Mouse (Mus musculus): ENCODE measurements around the gene Wdr83os. TPM values are rescaled to one million over a fixed set of nuclear protein-coding genes. Genes with fewer than 3 reads are reported as not detected.

Wdr83os gene
- polyA plus RNA-seq, 1 experiment from 2014 or later, result 136 TPM

- no peak overlapping the region for H3K4me2 ChIP-seq (ENCODE audit: low read length)
- H3K36me3 ChIP-seq (ENCODE audit: control insufficient read depth, insufficient read depth, low read length), result peaks cover 22% of the 10 kb centered on the region
- no peak overlapping the region for H3K4me3 ChIP-seq (ENCODE audit: control insufficient read depth in 1 of 2, insufficient read depth in 1 of 2, low read depth in 1 of 2, low read length in 2 of 2)
- no peaks in the 10 kb centered on the region for H3K9me3 ChIP-seq (ENCODE audit: control insufficient read depth, low read length)
- H3K27me3 ChIP-seq (ENCODE audit: control insufficient read depth, insufficient read depth, low read length), result no peaks in the 10 kb centered on the region
- H3K9ac ChIP-seq (ENCODE audit: low read length), result no peak overlapping the region
- H3K4me1 ChIP-seq (ENCODE audit: control insufficient read depth in 2 of 2, insufficient read depth in 2 of 2, low read length in 2 of 2), result peaks cover 3 to 7% of the 10 kb centered on the region in 2 experiments; a peak in 3 of 4 replicates
- H3K27ac ChIP-seq (replicated peaks in 1 of 2; ENCODE audit: control insufficient read depth in 1 of 2, insufficient read depth in 1 of 2, low read depth in 2 of 2, low read length in 2 of 2), result no peak overlapping the region
- 35% methylated on average over 2 of the region's 2 CpGs for WGBS
- ATAC-seq (ENCODE audit: insufficient number of reproducible peaks, insufficient read depth, low FRiP score, low read depth), result no peak
Measured at GRCm38 (mm10) chr8:85065213-85065612, 15.3 kb upstream of the Wdr83os start.

DNA sequence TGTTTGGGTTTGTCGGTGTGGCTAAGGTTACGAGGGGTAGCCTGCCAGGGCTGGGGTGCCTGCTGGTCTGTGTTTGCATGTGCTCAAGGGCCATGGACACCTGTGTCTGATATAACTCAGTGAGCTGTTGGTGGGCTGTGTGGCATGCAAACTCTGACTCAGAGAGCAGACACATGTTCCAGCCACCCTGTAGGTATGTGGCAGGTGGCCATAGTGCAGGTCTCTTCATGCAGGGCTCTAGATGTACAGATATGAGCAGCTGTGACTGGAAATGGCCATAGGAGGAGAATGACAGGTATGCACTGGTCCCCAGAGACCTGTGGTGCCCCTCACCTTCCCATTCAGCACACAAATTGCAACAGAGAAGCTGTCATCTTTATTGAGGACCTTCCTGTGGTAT is 13.4 kb upstream of the Wdr83os start:
- WGBS, result 94% methylated on average over 2 of the region's 2 CpGs
- no peak overlapping the region for H3K4me3 ChIP-seq (ENCODE audit: control insufficient read depth in 1 of 2, insufficient read depth in 1 of 2, low read depth in 1 of 2, low read length in 2 of 2)
- no peak overlapping the region for H3K9ac ChIP-seq (ENCODE audit: low read length)
- ATAC-seq (ENCODE audit: insufficient number of reproducible peaks, insufficient read depth, low FRiP score, low read depth), result no peak
- H3K4me2 ChIP-seq (ENCODE audit: low read length), result no peak overlapping the region
- H3K4me1 ChIP-seq (ENCODE audit: control insufficient read depth in 2 of 2, insufficient read depth in 2 of 2, low read length in 2 of 2), result peaks cover under 1 to 2% of the 10 kb centered on the region in 2 experiments; a peak in 3 of 4 replicates
- no peaks in the 10 kb centered on the region for H3K27me3 ChIP-seq (ENCODE audit: control insufficient read depth, insufficient read depth, low read length)
- H3K36me3 ChIP-seq (ENCODE audit: control insufficient read depth, insufficient read depth, low read length), result peaks cover 21% of the 10 kb centered on the region
- no peaks in the 10 kb centered on the region for H3K9me3 ChIP-seq (ENCODE audit: control insufficient read depth, low read length)
- H3K27ac ChIP-seq (replicated peaks in 1 of 2; ENCODE audit: control insufficient read depth in 1 of 2, insufficient read depth in 1 of 2, low read depth in 2 of 2, low read length in 2 of 2), result no peak overlapping the region

DNA sequence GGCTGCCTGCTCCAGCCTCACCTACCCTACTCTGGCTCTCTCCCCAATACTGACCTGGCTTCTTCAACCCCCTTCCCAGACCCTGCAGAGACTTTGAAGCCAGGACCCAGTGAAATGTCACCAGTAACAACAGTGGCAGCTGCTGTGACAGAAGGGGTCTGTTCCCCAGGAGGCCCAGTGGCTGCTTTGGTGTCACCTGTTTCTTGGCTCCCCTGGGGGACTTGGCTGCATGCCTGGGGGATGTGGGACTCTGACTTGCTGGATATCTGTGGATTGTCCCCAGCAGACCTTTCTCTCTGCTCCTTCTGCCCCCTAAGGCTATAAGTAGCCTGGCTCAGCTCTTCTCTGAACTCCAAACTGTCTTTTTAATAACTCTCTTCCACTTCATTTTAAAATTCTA is 12.6 kb upstream of the Wdr83os start, which contains the start of gene Gm5741:
Gene Gm5741, minus strand, starts transcription at position 1 of the 400 bp plus-strand sequence.
- peaks cover 16% of the 10 kb centered on the region for H3K36me3 ChIP-seq (ENCODE audit: control insufficient read depth, insufficient read depth, low read length)
- no peak within 1 kb of the TSS for H3K9ac ChIP-seq (ENCODE audit: low read length)
- H3K27me3 ChIP-seq (ENCODE audit: control insufficient read depth, insufficient read depth, low read length), result no peaks in the 10 kb centered on the region
- H3K27ac ChIP-seq (replicated peaks in 1 of 2; ENCODE audit: control insufficient read depth in 1 of 2, insufficient read depth in 1 of 2, low read depth in 2 of 2, low read length in 2 of 2), result no peak within 1 kb of the TSS
- ATAC-seq (ENCODE audit: insufficient number of reproducible peaks, insufficient read depth, low FRiP score, low read depth), result no peak
- H3K4me1 ChIP-seq (ENCODE audit: control insufficient read depth in 2 of 2, insufficient read depth in 2 of 2, low read length in 2 of 2), result peaks cover 5 to 8% of the 10 kb centered on the region in 2 experiments
- H3K4me2 ChIP-seq (ENCODE audit: low read length), result no peak within 1 kb of the TSS
- no peak within 1 kb of the TSS for H3K4me3 ChIP-seq (ENCODE audit: control insufficient read depth in 1 of 2, insufficient read depth in 1 of 2, low read depth in 1 of 2, low read length in 2 of 2)
- no peaks in the 10 kb centered on the region for H3K9me3 ChIP-seq (ENCODE audit: control insufficient read depth, low read length)

- H3K36me3 ChIP-seq (ENCODE audit: control insufficient read depth, insufficient read depth, low read length), result peaks cover 39% of the 10 kb centered on the region
- 84% methylated on average over 5 of the region's 5 CpGs for WGBS
- H3K27me3 ChIP-seq (ENCODE audit: control insufficient read depth, insufficient read depth, low read length), result no peaks in the 10 kb centered on the region
- peak overlapping the region in 1 of 2 experiments; percentile 95; a peak in 3 of 4 replicates for H3K4me3 ChIP-seq (ENCODE audit: control insufficient read depth in 1 of 2, insufficient read depth in 1 of 2, low read depth in 1 of 2, low read length in 2 of 2)
- H3K9ac ChIP-seq (ENCODE audit: low read length), result 0 out of 2 replicates have a peak overlapping the region, but pooled peaks have one; percentile 92
- H3K4me1 ChIP-seq (ENCODE audit: control insufficient read depth in 2 of 2, insufficient read depth in 2 of 2, low read length in 2 of 2), result peaks cover 5 to 8% of the 10 kb centered on the region in 2 experiments
- no peak for ATAC-seq (ENCODE audit: insufficient number of reproducible peaks, insufficient read depth, low FRiP score, low read depth)
- peak overlapping the region; percentile 25 to 90; a peak in 3 of 4 replicates for H3K27ac ChIP-seq (replicated peaks in 1 of 2; ENCODE audit: control insufficient read depth in 1 of 2, insufficient read depth in 1 of 2, low read depth in 2 of 2, low read length in 2 of 2)
- no peaks in the 10 kb centered on the region for H3K9me3 ChIP-seq (ENCODE audit: control insufficient read depth, low read length)
- peak overlapping the region; percentile 86 for H3K4me2 ChIP-seq (ENCODE audit: low read length)
Measured at GRCm38 (mm10) chr8:85071041-85071440, 9.5 kb upstream of the Wdr83os start.

- Histone ChIP-seq H3K9ac (ENCODE audit: low read length) (peak within 1 kb of the TSS; percentile 92), H3K27me3 (ENCODE audit: control insufficient read depth, insufficient read depth, low read length) (no peaks in the 10 kb centered on the region), H3K4me1 (ENCODE audit: control insufficient read depth in 2 of 2, insufficient read depth in 2 of 2, low read length in 2 of 2) (peaks cover 5 to 8% of the 10 kb centered on the region in 2 experiments), H3K9me3 (ENCODE audit: control insufficient read depth, low read length) (no peaks in the 10 kb centered on the region), H3K4me2 (ENCODE audit: low read length) (peak within 1 kb of the TSS; percentile 86), H3K4me3 (ENCODE audit: control insufficient read depth in 1 of 2, insufficient read depth in 1 of 2, low read depth in 1 of 2, low read length in 2 of 2) (peak within 1 kb of the TSS; percentile 95), H3K36me3 (ENCODE audit: control insufficient read depth, insufficient read depth, low read length) (peaks cover 39% of the 10 kb centered on the region), H3K27ac (replicated peaks in 1 of 2; ENCODE audit: control insufficient read depth in 1 of 2, insufficient read depth in 1 of 2, low read depth in 2 of 2, low read length in 2 of 2) (peak within 1 kb of the TSS; percentile 90 to 93)
- WGBS, result under 1% methylated on average over 65 of the region's 68 CpGs
- ATAC-seq (ENCODE audit: insufficient number of reproducible peaks, insufficient read depth, low FRiP score, low read depth), result peak; percentile 82
Measured at GRCm38 (mm10) chr8:85071514-85072281, 8.8 kb upstream of the Wdr83os start, which contains the start of gene Dhps. Dhps (plus strand) TSS chr8:85071757.

- ATAC-seq (ENCODE audit: insufficient number of reproducible peaks, insufficient read depth, low FRiP score, low read depth), result no peak
- 31% methylated on average over 9 of the region's 9 CpGs for WGBS
- peak overlapping the region; percentile 95 for H3K4me3 ChIP-seq (ENCODE audit: control insufficient read depth in 1 of 2, insufficient read depth in 1 of 2, low read depth in 1 of 2, low read length in 2 of 2)
- H3K4me1 ChIP-seq (ENCODE audit: control insufficient read depth in 2 of 2, insufficient read depth in 2 of 2, low read length in 2 of 2), result peaks cover 5 to 8% of the 10 kb centered on the region in 2 experiments
- no peaks in the 10 kb centered on the region for H3K9me3 ChIP-seq (ENCODE audit: control insufficient read depth, low read length)
- H3K4me2 ChIP-seq (ENCODE audit: low read length), result peak overlapping the region; percentile 86
- peak overlapping the region; percentile 92 for H3K9ac ChIP-seq (ENCODE audit: low read length)
- H3K36me3 ChIP-seq (ENCODE audit: control insufficient read depth, insufficient read depth, low read length), result peaks cover 39% of the 10 kb centered on the region
- H3K27me3 ChIP-seq (ENCODE audit: control insufficient read depth, insufficient read depth, low read length), result no peaks in the 10 kb centered on the region
- peak overlapping the region; percentile 36 to 90; a peak in 3 of 4 replicates for H3K27ac ChIP-seq (replicated peaks in 1 of 2; ENCODE audit: control insufficient read depth in 1 of 2, insufficient read depth in 1 of 2, low read depth in 2 of 2, low read length in 2 of 2)
Measured at GRCm38 (mm10) chr8:85072364-85072929, 8.1 kb upstream of the Wdr83os start.

DNA sequence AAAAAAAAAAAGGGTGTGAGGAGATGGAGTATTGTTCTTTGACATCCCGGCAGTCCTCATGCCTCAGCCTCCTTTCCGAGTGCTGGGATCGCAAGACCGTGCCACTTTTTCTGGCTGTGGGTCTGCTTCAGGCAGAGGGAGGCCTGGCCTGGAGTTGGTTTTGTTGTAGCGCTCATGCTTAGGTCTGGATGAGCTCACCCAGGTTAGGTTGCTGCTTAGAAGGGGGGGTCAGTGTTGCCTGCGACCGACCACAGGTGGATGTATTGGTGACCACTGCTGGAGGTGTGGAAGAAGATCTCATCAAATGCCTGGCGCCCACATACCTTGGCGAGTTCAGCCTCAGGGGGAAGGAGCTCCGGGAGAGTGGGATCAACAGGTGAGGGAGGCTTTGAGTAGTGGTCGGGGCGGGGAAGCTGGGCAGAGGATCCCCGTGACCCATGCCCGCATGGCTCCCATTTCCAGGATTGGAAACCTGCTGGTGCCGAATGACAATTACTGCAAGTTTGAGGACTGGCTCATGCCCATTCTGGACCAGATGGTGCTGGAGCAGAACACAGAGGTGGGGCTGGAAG is 7.4 kb upstream of the Wdr83os start:
- no peak overlapping the region for H3K4me2 ChIP-seq (ENCODE audit: low read length)

More for the DNA sequence above, 7.4 kb upstream of the Wdr83os start:
- no peak for ATAC-seq (ENCODE audit: insufficient number of reproducible peaks, insufficient read depth, low FRiP score, low read depth)
- Histone ChIP-seq H3K27me3 (ENCODE audit: control insufficient read depth, insufficient read depth, low read length) (no peaks in the 10 kb centered on the region), H3K4me3 (ENCODE audit: control insufficient read depth in 1 of 2, insufficient read depth in 1 of 2, low read depth in 1 of 2, low read length in 2 of 2) (no peak overlapping the region), H3K9me3 (ENCODE audit: control insufficient read depth, low read length) (no peaks in the 10 kb centered on the region), H3K36me3 (ENCODE audit: control insufficient read depth, insufficient read depth, low read length) (peaks cover 44% of the 10 kb centered on the region), H3K9ac (ENCODE audit: low read length) (no peak overlapping the region), H3K27ac (replicated peaks in 1 of 2; ENCODE audit: control insufficient read depth in 1 of 2, insufficient read depth in 1 of 2, low read depth in 2 of 2, low read length in 2 of 2) (no peak overlapping the region), H3K4me1 (ENCODE audit: control insufficient read depth in 2 of 2, insufficient read depth in 2 of 2, low read length in 2 of 2) (peaks cover 5 to 8% of the 10 kb centered on the region in 2 experiments)
- 83% methylated on average over 15 of the region's 15 CpGs for WGBS

Data from heart, embryonic 14.5 days (tissue).